Mouse (Mus musculus): Measurements from ENCODE around the gene Kctd10.

Kctd10 gene

GRCm38 (mm10) chr5:114380209-114381012, at the start of gene Kctd10, which contains the start of gene Ube3b:
TSS of gene Kctd10 (minus strand) at chr5:114380508.
TSS of gene Ube3b (plus strand) at chr5:114380607.
- DNase-seq, result peak; percentile 89

DNA sequence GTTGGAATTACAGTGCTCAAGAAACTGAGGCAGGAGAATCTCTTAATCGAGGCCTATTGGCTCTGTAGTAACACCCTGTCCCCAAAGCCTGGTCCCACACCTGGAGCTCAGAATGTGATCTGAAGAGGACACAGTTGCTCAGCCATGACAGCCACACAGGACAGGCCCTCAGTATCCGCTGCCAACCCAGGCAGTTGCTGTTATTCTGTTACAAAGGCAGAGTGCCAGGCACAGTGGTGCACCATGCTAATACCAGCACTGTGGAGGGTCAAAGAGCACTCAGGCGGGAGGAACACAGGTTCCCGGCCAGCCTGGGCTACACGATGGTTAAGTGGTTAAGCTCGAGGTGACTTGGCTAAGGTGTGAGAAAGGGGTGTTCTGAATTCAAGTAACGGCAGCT, 49.5 kb upstream of the Kctd10 start:
- peak; percentile 53 for DNase-seq

DNA sequence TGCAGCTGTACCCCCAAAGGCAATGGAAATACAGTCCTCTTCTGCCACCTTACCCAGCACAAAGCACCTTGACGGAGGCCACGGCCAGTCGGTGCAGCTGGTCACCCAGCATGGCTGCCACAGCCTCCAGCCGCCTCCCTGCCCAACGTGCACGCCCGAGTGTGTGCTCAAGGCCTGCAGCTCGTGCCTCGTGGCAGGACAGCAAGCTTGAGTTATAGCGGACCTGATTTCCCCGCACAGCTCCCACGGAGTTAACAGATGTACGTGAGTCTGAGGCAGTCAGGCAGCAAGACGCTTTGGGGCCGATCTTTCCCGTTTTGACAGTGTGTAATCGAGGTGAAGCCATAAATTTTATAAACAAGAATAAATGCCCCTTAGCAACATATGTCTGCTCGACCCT, 48.3 kb upstream of the Kctd10 start:
- DNase-seq, result no peak

- peak; percentile 14 for DNase-seq
Measured at GRCm38 (mm10) chr5:114426732-114427131, 46.4 kb upstream of the Kctd10 start.

GRCm38 (mm10) chr5:114423961-114424360, 43.7 kb upstream of the Kctd10 start:
- DNase-seq, result no peak

GRCm38 (mm10) chr5:114422591-114422990, 42.3 kb upstream of the Kctd10 start:
- DNase-seq, result no peak

DNA sequence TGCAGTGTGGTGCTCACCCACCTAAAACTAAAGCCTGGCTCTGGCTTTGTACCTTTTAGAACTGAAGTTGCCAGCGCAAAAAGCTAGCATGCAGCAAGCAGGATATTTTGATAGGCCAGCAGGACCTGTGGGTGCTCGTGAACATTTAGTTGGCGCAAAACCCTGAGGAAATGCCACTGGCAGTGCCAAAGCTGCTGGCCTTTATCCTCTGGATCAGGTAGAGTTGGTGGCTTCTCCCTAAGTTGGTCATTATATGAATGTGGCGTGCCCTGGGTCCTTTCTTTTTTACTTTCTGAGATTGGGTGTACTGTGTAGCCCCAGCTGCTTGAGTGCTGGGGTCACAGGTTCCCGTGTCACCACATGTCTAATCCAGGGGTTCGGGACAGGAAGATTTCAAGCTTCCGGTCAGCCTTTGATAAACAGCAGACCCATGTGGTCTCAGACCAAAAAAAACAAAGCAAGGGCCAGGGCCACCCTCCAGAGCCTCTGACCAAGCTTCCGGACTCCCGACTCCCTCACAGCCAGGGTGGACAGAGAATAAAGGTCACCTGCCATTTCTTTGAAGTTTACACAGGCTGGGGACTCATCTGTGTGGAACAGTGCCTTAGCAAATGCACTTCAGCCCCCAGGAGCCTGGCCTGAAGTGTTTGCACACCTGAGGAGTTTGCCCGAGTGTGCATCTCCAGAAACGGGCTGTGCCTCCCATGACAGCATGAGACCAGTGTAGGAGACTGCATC, 41.4 kb upstream of the Kctd10 start:
- peak; percentile 38 for DNase-seq

DNA sequence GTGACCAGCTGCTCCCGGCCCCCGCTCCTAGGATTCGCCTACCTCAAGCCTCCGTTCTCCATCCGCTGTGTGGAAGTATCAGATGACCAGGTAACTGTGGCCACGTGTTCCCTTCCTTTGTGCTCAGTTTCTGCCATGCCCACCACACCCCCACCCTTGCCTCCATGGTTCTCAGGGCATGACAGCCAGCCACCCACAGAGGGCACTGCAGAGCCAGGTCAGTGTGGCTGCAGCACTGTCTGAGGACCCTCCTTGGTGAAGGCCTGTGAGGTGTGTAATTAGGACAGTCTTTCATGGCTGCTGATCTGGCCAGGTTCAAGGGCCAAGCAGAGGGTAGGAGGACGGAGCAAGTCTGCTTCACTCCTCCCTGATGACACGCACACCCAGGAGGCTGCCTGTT, 38.2 kb upstream of the Kctd10 start:
- no peak for DNase-seq

DNA sequence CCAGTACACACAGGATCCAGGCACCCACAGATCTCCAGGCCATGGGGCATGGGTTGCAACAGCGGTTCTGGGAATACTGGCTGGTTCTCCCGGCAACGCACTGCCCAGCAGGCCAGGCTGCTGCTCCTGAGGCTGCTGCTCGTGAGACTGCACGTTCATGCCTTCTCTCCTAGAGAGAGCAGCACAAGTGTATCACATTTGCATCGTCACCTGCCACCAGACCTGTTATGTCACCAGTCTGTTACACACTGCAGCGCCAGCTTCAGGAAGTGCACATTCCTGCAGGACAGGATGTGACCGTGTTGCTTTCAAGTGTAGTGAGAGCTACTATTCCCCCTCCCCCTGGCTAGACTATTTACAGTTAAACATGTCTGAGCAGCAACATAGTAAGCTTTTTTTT, 36.5 kb upstream of the Kctd10 start:
- no peak for DNase-seq

DNA sequence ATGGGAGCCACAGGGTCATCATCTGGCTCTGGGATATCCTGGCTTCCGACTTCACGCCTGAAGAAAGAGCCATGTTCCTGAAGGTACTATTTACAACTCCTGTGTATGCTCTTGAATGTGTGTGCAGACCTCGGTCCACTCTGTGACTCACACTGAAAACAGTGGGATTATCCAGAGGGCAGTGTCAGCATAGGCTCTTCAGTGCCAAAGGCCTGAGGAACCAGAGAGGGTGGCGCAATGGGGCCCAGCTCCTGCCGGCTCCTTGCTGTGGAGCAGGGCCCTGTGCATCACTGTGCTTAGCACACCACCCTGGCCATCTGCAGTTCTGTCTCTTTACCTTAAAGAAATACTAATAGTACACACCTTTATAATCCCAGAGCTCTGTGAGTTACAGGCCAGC, 35.3 kb upstream of the Kctd10 start:
- DNase-seq, result no peak

DNA sequence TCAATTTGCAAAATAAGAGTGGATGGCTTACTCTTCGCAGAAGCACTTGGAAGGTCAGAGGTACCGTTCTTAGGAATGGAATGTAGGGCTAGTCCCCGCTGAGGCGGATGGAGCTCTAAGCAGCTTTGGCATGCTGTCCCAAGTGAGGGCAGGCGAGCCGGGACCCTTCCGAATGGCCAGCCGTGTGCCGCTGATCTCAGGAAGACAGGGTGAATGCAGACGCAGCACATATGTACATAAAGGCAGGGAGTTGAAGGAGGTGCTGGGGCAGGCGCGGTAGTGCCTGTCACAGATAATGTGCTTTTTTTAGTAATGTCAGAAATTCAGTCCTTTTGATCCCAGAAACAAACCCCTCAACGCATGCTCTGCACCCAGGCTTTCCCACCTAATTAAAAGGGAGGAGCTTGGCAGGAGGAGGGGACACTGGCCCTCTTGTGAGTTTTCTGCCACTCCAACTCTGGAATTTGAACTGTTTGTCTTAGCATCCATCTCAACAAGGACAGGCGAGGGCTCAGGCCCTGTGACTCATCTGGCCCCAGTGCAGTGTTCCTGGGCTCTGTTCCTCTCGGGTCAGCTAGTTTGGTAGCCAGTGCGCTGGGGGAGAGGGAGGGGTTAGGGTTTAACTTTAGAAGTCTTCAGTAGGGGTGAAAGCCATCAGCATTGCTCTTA, 32.9 kb upstream of the Kctd10 start:
- DNase-seq, result peak; percentile 29

DNA sequence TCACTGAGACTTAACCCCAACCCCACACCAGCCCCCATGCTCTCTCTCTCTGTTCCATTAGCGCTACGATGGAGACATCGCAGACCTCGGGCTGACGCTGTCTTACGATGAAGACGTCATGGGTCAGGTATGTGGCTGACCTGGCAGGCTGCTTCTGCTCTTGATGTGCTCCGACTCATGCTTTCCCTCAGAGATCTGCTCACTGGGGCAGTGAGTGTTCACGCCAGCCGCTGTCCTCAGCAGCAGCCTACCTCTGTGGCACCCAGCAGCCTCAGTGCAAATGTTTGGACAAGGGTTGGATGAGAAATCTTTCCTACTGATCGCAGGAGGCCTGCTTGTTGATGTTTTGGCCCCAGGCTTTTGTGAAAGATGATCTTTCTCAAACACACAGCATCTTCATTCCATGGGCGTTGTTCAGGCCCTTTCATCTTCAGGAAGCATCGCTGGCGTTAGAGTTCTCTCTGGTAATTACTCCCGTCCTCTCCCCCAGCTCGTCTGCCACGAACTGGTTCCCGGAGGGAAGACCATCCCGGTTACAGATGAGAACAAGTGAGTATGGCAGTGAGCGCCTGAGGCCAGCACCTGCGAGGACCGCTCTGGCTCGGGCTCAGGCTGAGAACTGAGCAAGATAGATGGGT, 32.2 kb upstream of the Kctd10 start:
- no peak for DNase-seq

- no peak for DNase-seq
Measured at GRCm38 (mm10) chr5:114410429-114410828, 30.1 kb upstream of the Kctd10 start.

- DNase-seq, result no peak
Measured at GRCm38 (mm10) chr5:114408846-114409245, 28.5 kb upstream of the Kctd10 start.

DNA sequence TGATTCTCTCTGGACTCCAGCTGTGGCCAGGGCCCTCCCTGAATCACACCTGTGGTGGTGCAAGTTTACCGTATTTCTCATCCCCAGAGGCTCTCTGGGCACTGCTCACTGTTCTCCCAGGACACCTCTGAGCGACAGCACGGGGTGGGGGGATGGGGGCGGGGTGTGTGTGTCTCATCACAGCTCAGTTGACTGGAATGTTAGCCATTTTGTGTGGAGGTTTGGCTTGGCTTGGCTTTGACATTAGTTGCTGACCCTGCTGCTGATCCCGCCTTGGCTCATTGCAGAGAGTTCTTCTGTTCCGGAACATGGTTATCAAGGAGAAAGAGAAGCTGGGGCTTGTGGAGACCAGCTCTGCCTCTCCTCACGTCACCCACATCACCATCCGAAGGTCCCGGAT, 27.5 kb upstream of the Kctd10 start:
- no peak for DNase-seq

DNA sequence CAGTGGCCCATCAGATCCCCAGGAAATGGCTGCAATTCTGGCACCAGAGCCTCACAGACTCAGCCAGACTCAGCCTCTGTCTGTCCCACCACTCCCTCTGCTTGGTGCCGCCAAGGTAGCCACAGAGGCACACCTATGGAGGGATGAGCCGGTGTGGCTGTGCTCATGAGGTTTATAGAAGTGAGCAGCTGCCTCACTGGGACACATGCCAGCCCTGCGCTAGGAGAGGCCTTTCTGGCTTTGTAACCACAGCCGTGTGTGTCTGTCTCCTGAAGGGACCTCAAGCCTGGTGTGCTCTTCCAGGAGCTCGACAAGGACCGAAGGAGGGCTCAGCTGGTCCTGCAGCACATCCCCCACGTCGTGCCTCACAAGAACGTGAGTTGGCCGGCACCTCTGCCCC, 27.0 kb upstream of the Kctd10 start:
- no peak for DNase-seq

GRCm38 (mm10) chr5:114406592-114406991, 26.3 kb upstream of the Kctd10 start:
- no peak for DNase-seq

DNA sequence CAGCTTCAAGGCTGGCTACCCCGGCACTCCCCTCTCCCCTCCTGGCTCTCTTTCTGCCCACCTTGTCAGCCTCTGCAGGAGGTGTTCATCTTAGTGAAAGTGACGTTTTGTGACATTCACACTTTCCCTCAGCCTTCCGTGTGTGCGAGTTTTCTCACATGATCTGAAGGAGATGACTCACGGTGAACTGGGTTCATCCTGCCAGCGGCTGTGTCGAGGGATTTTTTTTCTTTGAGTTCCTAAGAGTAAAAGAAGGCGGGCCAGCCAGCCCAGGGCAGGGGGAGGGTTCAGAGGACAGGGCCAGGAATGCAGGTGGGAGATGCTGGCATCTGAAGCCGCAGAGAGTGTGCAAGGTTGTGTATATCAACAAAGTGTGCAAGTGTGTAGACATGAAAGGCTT, 12.9 kb upstream of the Kctd10 start:
- no peak for DNase-seq

GRCm38 (mm10) chr5:114384448-114384847, 4.1 kb upstream of the Kctd10 start:
- no peak for DNase-seq

GRCm38 (mm10) chr5:114383184-114383904, 3.0 kb upstream of the Kctd10 start:
- peak; percentile 59 for DNase-seq

- no peak for DNase-seq
Measured at GRCm38 (mm10) chr5:114381013-114381351, 674 bp upstream of the Kctd10 start.

GRCm38 (mm10) chr5:114379763-114380162, 545 bp downstream of the Kctd10 start:
- no peak for DNase-seq

- DNase-seq, result no peak
Measured at GRCm38 (mm10) chr5:114378936-114379335, 1.4 kb downstream of the Kctd10 start.
